ENCODE assay signal across 9 mouse cellular contexts in genomic region chr8:118270751-118271402, GRCm38 (mm10). TPM values are rescaled to one million over a fixed set of nuclear protein-coding genes. Genes with fewer than 3 reads are reported as not detected.
DNase-seq lines count a peak whose midpoint lies in the region; ATAC-seq lines count a peak whose summit lies in the region.
"Had no signal": no experiment of that assay in that cellular context is flagged by ENCODE, and none has a peak within 500 bp of the region (broad histone marks: within the 10 kb centered on the region; RNA-seq: fewer than 3 reads in every experiment).

No protein-coding gene starts in this region.

- no peak overlapping the region for H3K4me2 ChIP-seq in forebrain, embryonic 15.5 days (replicated peaks)
- H3K4me2 ChIP-seq in neural tube, embryonic 14.5 days (ENCODE audit: low read depth, low read length) = no peak overlapping the region

- no peak overlapping the region for H3K4me3 ChIP-seq in forebrain, embryonic 15.5 days
- H3K4me3 ChIP-seq in neural tube, embryonic 14.5 days (ENCODE audit: low read depth, low read length) = no peak overlapping the region
- H3K4me3 ChIP-seq: heart, embryonic 10.5 days had no signal

- no peak overlapping the region for H3K9ac ChIP-seq in forebrain, embryonic 15.5 days (replicated peaks)
- no peak overlapping the region for H3K9ac ChIP-seq in neural tube, embryonic 14.5 days (replicated peaks; ENCODE audit: low read depth, low read length)

- ATAC-seq in frontal cortex, adult (ENCODE audit: low TSS enrichment) = peak; percentile 70; the same call in 1 of the 2 replicates
- peak; percentile 86 for ATAC-seq in forebrain, embryonic 15.5 days (replicated peaks)
- peak; percentile 49 for ATAC-seq in neural tube, embryonic 14.5 days (ENCODE audit: low read depth)

- H3K27me3 ChIP-seq in forebrain, embryonic 15.5 days = no peaks in the 10 kb centered on the region
- H3K27me3 ChIP-seq in neural tube, embryonic 14.5 days (ENCODE audit: control insufficient read depth, insufficient read depth, low read length) = no peaks in the 10 kb centered on the region

- H3K9me3 ChIP-seq in forebrain, embryonic 15.5 days = no peaks in the 10 kb centered on the region
- H3K9me3 ChIP-seq in neural tube, embryonic 14.5 days (ENCODE audit: control insufficient read depth, low read length) = no peaks in the 10 kb centered on the region
- H3K9me3 ChIP-seq: heart, embryonic 10.5 days had no signal

- DNase-seq in frontal cortex, postnatal 10 days (ENCODE audit: low spot score in 2 of 2) = no peak
- peak; percentile 18 for DNase-seq in lung, postnatal 14 days
- DNase-seq in lung, postnatal 25 days (ENCODE audit: low spot score) = no peak
- DNase-seq in natural killer cell, adult 2 months (ENCODE audit: low spot score in 2 of 2) = no peak
- no peak for DNase-seq in frontal cortex, postnatal 25 days (ENCODE audit: low spot score in 2 of 2)

- peak overlapping the region; percentile 46 for H3K27ac ChIP-seq in forebrain, embryonic 15.5 days (replicated peaks)
- H3K27ac ChIP-seq in neural tube, embryonic 14.5 days (ENCODE audit: low read depth, low read length) = no peak overlapping the region; the same call in 1 of the 2 replicates
- H3K27ac ChIP-seq: heart, embryonic 10.5 days had no signal

- peaks cover 21% of the 10 kb centered on the region for H3K4me1 ChIP-seq in forebrain, embryonic 15.5 days
- H3K4me1 ChIP-seq in neural tube, embryonic 14.5 days (ENCODE audit: control insufficient read depth, insufficient read depth, low read length) = peaks cover 6% of the 10 kb centered on the region

- 23% methylated on average over 7 of the region's 7 CpGs for WGBS in forebrain, embryonic 15.5 days
- WGBS in neural tube, embryonic 14.5 days = 22% methylated on average over 7 of the region's 7 CpGs

- no peaks in the 10 kb centered on the region for H3K36me3 ChIP-seq in forebrain, embryonic 15.5 days
- H3K36me3 ChIP-seq in neural tube, embryonic 14.5 days (ENCODE audit: control insufficient read depth, insufficient read depth, low read length) = no peaks in the 10 kb centered on the region
- H3K36me3 ChIP-seq: heart, embryonic 10.5 days had no signal

RNA-seq across cellular contexts. Expression of gene Cdh13, which starts 12.7 kb away (rescaled TPM):
- 99.3 and 102 TPM in 2 replicates for polyA plus RNA-seq in forebrain, embryonic 15.5 days (2015; fragmentation: Nextera tagmentation; extraction: Ambion mirVana)
- 161 and 198 TPM in 2 replicates for polyA plus RNA-seq in neural tube, embryonic 14.5 days (2014; fragmentation: Nextera tagmentation; extraction: Ambion mirVana)
